Mouse (Mus musculus): ENCODE data around the gene Rell1.

The Rell1 gene

GRCm38 (mm10) chr5:63891912-63892311 lies 76.8 kb downstream of the Rell1 start:
- DNase-seq, result no peak

- DNase-seq, result no peak
These were observed 77.5 kb downstream of the Rell1 start for GRCm38 (mm10) chr5:63891241-63891640.

GRCm38 (mm10) chr5:63887111-63887510 lies 81.6 kb downstream of the Rell1 start:
- DNase-seq, result no peak

- peak; percentile 56 for DNase-seq
These were observed 82.0 kb downstream of the Rell1 start for GRCm38 (mm10) chr5:63886709-63887108.

- DNase-seq, result no peak
These were observed 82.4 kb downstream of the Rell1 start for GRCm38 (mm10) chr5:63886292-63886691.

GRCm38 (mm10) chr5:63879026-63879425 lies 89.7 kb downstream of the Rell1 start:
- no peak for DNase-seq

- no peak for DNase-seq
These were observed 92.6 kb downstream of the Rell1 start for GRCm38 (mm10) chr5:63876081-63876480.

GRCm38 (mm10) chr5:63874880-63875279 lies 93.8 kb downstream of the Rell1 start:
- DNase-seq, result peak; percentile 50

GRCm38 (mm10) chr5:63872176-63872932 lies 96.3 kb downstream of the Rell1 start:
- DNase-seq, result peak; percentile 64

GRCm38 (mm10) chr5:63867421-63867820 lies 101.3 kb downstream of the Rell1 start:
- peak; percentile 30 for DNase-seq

GRCm38 (mm10) chr5:63858901-63859300 lies 109.8 kb downstream of the Rell1 start:
- no peak for DNase-seq

Data from embryo, embryonic 11 days (tissue).